Mouse (Mus musculus): Measurements from ENCODE around the gene Gdpd3.

The Gdpd3 gene

DNA sequence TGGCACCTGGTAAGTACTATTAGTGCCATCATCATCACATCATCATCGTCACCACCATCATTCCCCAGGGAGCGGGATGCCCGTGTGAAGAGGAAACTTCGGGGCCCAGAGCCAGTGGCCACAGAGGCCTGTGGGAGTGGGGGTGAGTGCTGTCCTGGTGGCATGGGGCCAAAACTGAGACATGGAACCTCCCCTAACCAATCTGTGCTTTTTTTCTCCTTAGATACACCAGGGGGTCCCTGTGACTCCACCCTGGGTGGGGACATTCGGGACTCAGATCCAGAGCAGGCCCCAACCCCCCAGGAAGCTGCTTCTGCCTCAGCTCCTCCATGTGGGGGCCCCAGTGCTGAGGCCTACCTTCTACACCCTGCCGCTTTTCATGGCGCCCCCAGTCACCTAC lies 18.3 kb downstream of the Gdpd3 start:
- no peak for DNase-seq (ENCODE audit: extremely low read depth, low read depth, low spot score)

DNA sequence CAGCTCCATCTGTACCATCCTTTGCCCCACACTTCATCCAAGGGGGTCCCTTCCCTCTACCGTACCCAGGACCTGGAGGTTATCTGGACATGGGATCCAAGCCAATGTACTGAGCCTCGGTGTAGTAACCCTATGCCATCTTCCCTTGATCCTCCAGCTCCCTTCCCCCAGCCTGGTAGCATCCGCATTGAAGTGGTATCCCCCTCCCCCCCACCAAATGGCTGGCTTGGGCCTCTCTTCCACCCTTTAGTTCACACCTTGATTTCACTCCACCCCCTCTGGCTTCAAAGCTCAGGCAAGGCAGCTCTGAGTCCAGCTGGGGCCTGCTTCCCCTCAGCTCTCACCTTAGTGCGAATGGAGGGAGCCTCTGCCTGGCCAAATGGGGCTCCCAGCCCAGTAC lies 18.9 kb downstream of the Gdpd3 start:
- no peak for DNase-seq (ENCODE audit: extremely low read depth, low read depth, low spot score)

DNA sequence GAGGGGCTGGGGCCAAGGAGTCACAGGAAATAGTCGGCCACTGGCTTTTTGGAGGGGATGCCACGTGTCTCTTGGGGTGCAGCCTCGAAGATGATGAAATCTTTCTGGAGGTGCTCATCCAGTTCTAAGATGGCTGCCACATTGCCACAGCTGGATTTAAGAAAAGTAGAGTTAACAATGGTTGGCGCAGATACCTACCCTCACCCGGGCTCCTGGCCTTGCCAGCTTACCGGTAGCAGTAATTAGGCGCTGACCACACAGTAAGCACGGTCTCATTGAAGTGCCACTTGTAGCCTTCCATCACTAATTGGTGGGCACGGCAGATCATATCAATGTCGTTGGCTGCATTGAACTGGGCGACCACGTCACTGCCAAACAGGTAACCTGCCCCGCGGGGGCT lies 20.0 kb downstream of the Gdpd3 start:
- DNase-seq (ENCODE audit: extremely low read depth, low read depth, low spot score) = no peak

DNA sequence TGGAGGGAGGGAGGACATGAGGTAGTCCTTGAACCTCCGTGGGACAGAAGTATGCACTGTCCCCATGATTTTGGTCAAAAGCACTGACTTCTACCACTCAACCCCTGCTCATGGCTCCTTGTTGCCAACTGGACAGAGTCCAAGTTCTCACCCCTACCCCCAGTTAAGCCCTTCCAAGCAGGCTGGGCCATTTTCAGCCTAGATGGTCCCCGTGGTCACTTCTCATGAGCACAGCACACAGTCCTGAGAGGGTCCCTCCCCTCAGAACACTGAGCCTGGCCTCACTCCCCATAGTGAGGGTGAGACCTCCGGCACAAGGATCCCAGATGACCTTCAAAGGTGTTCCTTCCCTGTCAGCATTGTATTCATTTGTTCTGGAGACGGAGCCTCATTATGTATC lies 23.0 kb downstream of the Gdpd3 start:
- no peak for DNase-seq (ENCODE audit: extremely low read depth, low read depth, low spot score)

DNA sequence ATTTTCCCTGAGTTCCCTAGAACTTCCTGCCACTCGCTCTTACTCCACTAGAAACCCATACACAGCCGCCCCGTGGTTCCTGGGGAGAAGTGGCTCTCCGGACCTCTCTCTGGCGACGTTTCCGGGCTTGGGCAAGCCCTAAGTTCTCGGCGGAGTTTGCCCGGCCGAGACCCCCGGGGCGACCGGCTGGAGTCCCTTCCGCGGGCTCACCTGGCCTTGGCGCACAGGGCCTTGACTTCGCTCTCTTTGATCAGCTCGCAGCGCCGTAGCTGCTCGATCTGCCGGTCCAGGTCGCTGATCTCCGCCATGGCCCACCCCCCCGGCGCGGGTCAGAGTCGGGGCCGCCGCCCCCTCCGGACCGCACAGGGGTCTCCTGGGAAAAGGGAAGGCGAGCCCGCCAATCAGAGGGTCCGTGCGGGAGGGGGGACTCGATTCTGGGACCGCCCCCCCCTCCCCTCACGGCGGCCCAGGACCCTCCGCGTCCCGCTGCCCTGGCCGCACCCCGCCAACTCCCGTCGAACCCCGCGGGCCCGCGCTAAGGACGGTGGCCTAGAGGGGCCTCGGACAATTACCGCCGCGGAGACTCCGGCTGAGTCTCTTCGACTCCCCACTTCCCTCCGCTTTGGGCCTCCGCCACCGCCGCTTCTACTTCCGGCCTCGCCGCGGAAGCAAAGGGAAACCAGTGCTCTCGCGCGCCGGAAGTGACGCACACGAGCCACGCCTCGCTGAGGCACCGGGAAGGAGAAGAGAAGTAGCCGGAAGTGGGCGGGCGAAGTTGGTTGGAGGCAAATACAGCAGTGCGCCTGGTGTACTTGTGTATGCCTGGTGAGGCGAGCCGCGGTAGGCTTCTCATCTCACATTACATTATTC lies 26.0 kb downstream of the Gdpd3 start, which contains the start of gene Ppp4c:
Ppp4c (minus strand) TSS at position 646 of the 870 bp plus-strand sequence.
- DNase-seq (ENCODE audit: extremely low read depth, low read depth, low spot score) = no peak

DNA sequence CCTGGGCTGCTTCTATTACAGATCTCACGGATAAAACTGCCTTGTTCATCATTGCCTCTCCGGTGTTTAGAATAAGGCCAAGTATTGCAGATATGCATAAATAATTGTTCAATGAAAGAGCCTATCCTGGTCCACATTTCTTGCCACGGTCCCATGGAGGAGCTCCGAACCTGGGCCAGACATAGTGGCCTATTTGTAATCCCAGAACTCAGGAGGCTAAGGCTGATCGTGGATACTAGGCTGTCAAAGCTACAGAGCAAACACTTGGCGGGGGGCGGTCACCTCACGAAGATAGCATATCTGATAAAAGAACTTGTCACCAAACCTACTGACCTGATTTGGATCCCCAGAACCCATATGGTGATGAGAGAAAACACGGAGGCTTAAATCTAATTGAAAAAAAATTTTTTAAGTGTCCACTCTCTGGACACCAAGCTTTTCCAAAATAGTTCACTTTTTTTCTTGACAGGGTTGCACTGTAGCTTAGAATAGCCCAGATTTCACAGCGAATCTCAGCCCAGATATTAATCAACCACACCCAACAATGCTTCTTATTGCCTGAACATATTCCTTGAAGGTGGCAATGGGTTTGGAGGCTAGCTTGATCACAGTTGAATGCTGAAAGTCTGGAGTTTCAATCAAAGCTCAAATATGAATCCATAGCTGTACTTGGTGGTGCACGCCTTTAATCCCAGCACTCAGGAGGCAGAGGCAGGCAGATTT lies 26.7 kb downstream of the Gdpd3 start:
- DNase-seq (ENCODE audit: extremely low read depth, low read depth, low spot score) = no peak

DNA sequence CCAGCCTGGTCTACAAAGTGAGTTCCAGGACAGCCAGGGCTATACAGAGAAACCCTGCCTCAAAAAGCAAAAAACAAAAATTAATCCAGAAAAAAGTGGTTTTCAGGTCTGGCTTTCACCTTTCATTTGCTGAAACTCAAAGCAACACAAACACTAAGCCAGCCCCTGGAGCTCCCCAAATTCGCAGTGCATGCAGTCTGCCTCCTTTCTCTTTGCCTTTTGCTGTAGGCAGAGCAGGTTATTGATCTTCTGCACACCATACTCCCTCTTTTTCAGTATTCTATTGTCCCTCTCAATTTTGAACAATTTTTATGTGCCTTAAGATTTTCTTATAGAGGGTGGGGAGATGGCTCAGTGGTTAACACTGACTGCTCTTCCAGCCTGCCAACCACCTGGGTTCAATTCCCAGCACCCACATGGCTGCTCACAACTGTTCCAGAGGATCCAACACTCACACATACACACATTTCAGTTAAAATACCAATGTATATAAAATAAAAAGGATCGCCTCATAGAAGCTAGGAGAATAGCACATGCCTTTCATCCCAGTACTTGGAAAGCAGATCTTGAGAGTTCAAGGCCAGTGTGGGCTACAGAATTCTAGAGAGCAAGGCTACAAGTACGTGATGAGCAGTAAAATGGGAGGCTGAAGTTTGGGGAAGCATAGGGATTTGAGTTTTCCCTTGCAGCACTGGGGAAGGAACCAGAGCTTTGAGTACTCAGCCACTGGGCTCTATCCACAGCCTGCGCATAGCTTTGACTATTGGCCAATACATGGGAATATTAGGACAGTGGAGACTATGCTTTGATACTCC lies 27.5 kb downstream of the Gdpd3 start:
- DNase-seq (ENCODE audit: extremely low read depth, low read depth, low spot score) = no peak

DNA sequence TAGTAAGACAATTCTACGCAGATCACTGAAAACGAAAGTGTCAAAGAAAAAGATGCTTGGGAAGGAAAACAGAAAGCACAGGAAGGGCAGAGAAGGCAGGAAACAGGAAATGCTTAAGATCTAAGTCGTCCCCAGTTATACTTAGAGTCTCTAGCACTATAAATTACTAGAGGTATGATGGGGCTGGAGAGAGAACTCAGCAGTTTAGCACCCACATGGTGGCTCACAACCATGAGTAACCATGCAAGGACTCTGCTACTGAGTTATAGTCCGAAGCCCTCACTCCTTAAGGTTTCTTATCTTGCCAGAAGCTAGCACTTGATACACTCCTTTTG lies 28.1 kb downstream of the Gdpd3 start:
- DNase-seq (ENCODE audit: extremely low read depth, low read depth, low spot score) = no peak

DNA sequence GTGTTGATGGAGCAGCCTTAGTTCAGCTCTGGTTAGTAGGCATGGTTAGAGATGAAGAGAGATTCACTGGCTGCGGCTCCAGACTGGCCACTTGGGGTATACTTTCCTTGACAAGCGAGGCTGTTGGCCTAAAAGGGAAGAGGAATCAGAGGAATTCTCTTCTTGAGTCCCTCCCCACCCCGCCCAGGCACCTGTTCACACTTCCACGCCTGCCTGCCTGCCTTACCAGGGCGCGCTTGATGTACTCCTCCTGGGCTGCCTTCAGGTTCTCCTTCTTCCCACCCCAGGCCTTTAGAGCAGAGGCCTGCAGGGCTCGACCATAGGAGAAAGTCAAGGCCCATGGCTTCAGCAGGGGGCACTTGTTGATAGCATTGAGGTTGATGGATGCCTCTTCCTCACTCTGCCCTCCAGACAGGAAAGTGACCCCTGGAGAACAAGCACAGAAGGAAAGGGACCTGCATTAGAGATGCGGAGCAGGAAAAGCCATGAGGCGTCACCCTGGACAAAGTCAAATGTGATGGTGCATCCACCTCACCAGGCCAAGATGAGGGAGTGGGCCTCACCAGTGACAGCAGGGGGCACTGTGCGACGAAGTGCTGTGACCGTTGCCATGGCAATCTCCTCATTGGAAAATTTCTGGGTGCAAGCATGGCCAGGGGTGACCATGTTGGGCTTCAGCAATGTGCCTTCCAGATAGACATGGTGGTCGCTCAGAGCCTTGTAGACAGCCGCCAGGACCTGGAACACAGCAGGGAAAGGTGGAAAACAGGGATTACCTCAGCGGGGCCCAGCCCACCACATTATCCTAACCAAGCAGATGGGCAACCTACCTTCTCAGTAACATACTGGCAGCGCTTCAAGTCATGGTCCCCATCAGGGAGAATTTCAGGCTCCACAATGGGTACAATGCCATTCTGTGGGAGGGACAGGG lies 29.5 kb downstream of the Gdpd3 start:
- DNase-seq (ENCODE audit: extremely low read depth, low read depth, low spot score) = no peak

DNA sequence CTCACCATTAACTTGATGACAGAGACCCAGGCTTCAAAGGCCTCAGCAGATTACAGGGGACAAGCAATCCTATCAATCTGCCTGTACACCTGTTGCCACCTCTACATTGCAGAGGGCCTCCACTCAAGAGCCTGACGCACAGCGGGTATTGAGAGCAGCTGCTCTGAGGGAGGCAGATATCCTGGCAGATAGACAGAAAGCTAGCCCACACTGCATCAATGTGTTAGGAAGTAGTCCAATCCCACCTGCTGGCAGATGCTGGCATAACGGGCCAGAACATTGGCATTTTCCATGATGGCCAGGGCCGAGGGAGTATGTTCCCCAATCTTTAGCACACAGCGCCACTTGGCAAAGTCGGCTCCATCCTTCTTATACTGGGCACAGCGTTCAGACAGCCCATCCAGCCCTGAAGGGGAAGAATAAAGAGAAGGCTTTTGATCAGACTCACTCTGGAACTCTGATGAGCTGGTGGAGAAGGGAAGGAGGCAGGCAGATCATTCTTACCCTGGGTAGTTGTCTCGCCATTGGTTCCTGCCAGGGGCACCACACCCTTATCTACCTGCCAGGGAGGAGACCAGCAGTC lies 30.3 kb downstream of the Gdpd3 start:
- no peak for DNase-seq (ENCODE audit: extremely low read depth, low read depth, low spot score)

DNA sequence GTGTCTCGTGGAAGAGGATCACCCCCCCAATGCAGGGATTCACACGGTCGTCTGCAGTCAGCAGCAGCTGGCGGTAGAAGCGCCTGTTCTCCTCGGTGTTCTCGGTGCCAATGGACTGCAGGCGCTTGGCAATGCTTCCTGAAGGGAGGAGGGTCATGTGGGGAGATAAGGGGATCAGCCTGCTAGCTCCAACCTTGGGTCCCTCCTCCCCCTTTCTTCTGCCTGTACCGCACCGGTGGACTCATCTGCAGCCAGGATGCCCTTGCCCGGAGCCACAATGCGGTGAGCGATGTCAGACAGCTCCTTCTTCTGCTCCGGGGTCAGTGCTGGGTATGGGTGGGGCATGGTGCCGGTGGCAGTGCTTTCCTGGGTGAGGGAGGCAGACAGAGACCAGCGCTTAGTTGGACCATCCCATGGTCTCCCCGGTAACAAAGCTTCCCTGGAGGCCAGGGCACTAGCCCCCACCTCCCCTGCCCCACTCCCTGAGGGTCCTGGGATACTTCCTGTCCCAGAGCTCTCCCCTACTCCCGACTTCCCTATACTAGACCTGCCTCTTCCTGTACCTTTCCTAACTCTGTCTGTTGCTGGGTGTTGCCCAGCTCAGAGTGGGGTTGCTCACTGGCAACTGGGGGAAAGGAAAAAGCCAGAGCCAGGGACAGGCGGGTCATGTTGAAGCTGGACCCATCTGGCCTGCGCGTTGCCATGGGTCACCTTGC lies 31.4 kb downstream of the Gdpd3 start, which contains the start of gene Fam57b:
Fam57b (plus strand) TSS at position 258 of the 716 bp plus-strand sequence.
- DNase-seq (ENCODE audit: extremely low read depth, low read depth, low spot score) = no peak

DNA sequence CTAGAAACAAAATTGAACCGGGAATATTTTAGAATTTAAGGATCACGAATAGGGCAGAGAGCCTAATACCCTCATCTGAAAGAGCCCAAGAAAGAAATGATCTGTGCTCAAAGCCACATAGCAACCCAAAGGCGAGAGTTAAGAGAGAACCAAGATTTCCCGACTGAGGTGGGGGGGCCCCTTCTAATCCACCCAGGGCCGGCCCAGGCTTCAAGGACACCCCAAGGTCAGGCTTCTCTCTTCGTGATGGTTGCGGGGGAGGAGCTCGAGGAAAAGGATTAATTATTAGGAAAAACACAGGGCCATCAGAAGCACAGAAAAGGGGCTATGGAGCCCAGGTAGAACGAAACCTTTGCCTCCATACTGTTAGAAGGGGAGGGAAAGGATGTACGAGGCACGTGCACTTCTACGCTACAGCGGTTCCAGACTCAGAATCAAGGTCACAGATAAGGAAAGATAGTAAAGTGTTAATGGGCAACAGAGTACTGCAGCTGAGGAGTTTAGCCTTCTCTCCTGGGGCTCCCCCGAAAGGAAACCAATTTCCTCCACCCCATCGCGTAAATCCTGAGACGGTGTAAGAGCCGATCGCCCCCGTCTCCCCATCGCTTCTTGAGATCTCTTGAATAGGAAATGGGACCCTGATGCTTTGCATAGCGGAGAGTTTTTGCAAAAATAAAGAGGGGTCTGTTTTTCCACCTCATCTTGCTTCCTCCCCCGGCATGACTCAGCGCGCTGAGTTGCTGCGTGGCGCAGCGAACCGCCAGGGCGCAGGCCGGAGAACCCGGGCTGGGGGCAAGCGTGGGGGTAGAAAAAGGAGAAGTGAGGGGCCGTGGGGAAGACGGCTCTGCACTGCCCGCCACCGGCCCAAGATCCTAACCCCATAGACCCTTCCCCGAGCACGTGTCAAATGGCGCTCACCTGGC lies 32.3 kb downstream of the Gdpd3 start:
- DNase-seq (ENCODE audit: extremely low read depth, low read depth, low spot score) = no peak

DNA sequence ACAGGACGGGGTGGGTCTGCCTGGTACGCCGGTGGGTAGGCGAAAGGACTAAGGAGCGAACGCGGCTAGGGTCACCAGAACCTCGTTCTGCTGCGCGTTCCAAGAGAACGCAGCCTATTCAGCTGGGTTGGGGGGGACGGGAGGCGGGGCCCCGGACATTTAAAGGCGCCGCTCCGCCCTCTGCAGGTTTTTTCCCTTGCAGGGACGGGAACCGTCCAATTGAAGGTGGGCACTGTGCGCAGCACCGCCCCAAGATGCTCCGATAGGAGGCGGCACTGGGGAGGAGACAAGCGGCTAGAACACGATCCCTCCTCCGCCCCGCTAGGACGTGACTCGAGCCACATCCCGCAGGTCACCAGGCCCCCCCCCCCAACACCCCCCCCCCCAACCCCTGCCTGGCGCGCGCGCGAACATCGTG lies 32.9 kb downstream of the Gdpd3 start:
- DNase-seq (ENCODE audit: extremely low read depth, low read depth, low spot score) = no peak

DNA sequence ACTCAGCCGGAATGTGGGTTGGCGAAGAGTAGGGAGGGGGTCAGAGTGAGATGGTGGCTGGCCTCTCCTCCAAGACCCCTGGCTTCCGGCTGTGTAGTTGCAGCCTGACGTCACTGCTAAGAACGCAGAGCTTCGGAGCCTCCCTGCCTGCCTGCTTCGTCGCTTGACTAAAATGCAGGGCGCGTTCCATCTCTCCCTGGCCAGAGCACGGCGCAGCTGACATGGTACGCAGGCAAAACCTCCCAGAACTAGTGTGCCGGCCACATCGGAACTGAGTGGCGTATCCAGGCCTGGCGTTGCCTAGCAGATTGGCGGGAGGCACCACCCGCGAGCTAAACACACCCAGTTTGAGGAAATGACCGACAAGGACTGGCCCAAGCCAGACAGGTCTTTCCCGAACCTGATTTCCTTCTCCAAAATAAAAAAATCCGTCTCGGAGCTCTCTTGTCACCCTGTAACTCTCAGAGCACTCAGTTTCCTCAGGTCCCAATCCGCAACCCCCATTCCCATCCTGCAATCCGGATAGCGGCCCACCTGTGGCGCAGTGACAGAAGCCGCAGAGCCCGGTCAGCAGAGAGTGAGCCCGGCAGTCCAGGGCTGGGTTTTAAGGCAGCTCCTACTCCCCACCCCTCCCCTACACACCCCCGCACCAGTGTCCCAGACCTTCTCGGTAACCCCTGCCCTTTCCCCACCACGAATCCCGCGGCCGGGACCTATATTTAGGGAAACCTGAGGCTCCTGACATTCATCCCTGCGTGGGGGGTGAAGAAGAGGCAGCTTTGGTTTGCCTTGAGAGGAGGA lies 33.5 kb downstream of the Gdpd3 start:
- no peak for DNase-seq (ENCODE audit: extremely low read depth, low read depth, low spot score)

DNA sequence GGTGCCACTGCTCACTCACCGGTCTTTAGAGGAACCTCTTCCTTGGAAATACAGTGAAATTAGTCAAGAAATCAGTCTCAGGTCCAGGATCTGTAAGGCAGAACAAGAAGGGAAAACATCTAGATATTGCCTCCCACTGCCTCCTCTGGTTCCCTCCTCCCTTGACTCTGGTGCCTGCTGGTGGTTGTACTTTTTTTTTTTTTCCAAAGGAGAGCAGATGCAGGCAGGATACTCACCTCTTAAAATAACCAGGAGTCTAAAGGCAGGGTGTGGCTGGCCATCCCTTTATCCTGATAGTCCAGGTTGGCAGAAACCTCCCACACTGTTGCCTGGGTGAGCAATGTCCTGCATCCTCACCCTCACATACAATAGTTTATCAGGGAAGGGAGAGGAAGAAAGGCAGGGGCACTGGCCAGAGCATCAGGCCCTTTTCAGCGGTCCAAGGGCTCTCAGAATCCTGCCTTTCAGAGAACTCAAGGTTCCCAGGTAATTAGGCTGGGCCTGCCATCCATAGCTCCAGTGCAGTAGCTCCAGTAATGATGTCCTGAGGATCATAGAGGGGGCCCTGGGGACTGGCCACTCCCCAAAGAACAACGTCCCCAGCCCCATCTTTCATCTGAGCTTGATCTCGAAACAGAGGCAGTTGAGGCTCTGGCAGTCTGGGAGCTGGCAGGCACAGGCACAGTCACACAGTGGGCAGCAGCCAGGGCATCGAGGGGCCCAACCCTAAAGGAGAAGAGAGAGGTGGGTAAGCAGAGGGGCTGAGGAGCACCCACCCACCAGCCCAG lies 34.3 kb downstream of the Gdpd3 start:
- no peak for DNase-seq (ENCODE audit: extremely low read depth, low read depth, low spot score)

DNA sequence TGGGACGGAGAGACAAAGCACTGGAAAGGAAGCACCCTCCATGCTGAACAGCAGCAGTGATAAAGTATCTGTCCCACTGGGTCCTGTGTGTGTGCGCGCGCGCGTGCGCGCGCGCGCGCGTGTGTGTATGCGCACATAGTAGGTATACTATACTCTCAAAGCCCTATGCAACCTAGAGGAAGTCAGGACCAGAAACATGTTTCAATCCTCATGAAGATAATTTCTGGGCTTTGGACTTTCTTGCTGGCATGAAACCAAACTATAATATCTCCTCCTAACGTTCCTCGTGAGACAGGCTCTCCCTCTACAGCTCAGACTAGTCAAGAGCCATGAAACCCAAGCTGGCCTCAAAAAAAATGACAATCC lies 34.9 kb downstream of the Gdpd3 start:
- no peak for DNase-seq (ENCODE audit: extremely low read depth, low read depth, low spot score)

Measured in fat pad, adult 2 months (tissue).